In genomic region chr9:45171073-45171610, GRCm38 (mm10) we compare ENCODE assay signal across 40 mouse cellular contexts. TPM values are rescaled to one million over a fixed set of nuclear protein-coding genes. Genes with fewer than 3 reads are reported as not detected.
DNase-seq lines count a peak whose midpoint lies in the region; ATAC-seq and TF ChIP-seq lines count a peak whose summit lies in the region.
"Had no signal": no experiment of that assay in that cellular context is flagged by ENCODE, and none has a peak within 500 bp of the region (broad histone marks: within the 10 kb centered on the region; RNA-seq: fewer than 3 reads in every experiment).

No protein-coding gene starts in this region.

- no peaks in the 10 kb centered on the region for H3K4me1 ChIP-seq in intestine, postnatal 0 days (replicated peaks; ENCODE audit: control insufficient read depth, insufficient read depth, low read length)
- H3K4me1 ChIP-seq in intestine, embryonic 16.5 days (ENCODE audit: control insufficient read depth, insufficient read depth, low read length) = no peaks in the 10 kb centered on the region
- no peaks in the 10 kb centered on the region for H3K4me1 ChIP-seq in G1E (ENCODE audit: insufficient read depth, low read depth, low read length)
- H3K4me1 ChIP-seq: embryonic facial prominence, embryonic 12.5 days; forebrain, embryonic 13.5 days; heart, embryonic 13.5 days; hindbrain, embryonic 15.5 days; intestine, embryonic 15.5 days; liver, embryonic 13.5 days; neural tube, embryonic 12.5 days had no signal

- no peak overlapping the region for H3K27ac ChIP-seq in intestine, postnatal 0 days (ENCODE audit: low read depth, low read length)
- H3K27ac ChIP-seq in intestine, embryonic 16.5 days (ENCODE audit: low read length) = no peak overlapping the region
- H3K27ac ChIP-seq: embryonic facial prominence, embryonic 12.5 days; forebrain, embryonic 13.5 days; heart, adult 2 months; heart, embryonic 13.5 days; hindbrain, embryonic 15.5 days; intestine, embryonic 15.5 days; liver, embryonic 13.5 days; macrophage; neural tube, embryonic 12.5 days had no signal

- intact Hi-C loops in left cerebral cortex, postnatal 25 days (cut with DNase I) = loop anchor here (2.0 kb wide), 1 partner anchor 14 kb away; no protein-coding TSS in a partner anchor

- no peak overlapping the region for H3K4me3 ChIP-seq in intestine, postnatal 0 days (ENCODE audit: low read depth, low read length)
- H3K4me3 ChIP-seq in intestine, embryonic 16.5 days (ENCODE audit: low read length) = no peak overlapping the region
- H3K4me3 ChIP-seq in G1E (ENCODE audit: low read depth, low read length) = 0 out of 2 replicates have a peak overlapping the region, but pooled peaks have one; percentile 3
- H3K4me3 ChIP-seq: embryonic facial prominence, embryonic 12.5 days; erythroblast, embryonic 14.5 days; forebrain, embryonic 13.5 days; heart, adult 2 months; heart, embryonic 13.5 days; hindbrain, embryonic 15.5 days; intestine, embryonic 15.5 days; left cerebral cortex, adult 2 months; liver, embryonic 13.5 days; myocyte; neural tube, embryonic 12.5 days had no signal

- ATAC-seq in intestine, postnatal 0 days = peak; percentile 70
- ATAC-seq in intestine, embryonic 16.5 days = no peak
- no peak for ATAC-seq in G1E (ENCODE audit: extremely low read depth, insufficient number of reproducible peaks, low FRiP score, poor library complexity, severe bottlenecking)
- ATAC-seq: CD4-positive, CD25-positive, alpha-beta regulatory T cell, adult 4 months; forebrain, embryonic 13.5 days; intestine, embryonic 15.5 days; midbrain, embryonic 16.5 days had no signal

- no peak overlapping the region for H3K4me2 ChIP-seq in intestine, postnatal 0 days (replicated peaks; ENCODE audit: low read depth)
- no peak overlapping the region for H3K4me2 ChIP-seq in intestine, embryonic 16.5 days (ENCODE audit: low read depth, low read length)
- H3K4me2 ChIP-seq: embryonic facial prominence, embryonic 12.5 days; forebrain, embryonic 13.5 days; heart, embryonic 13.5 days; hindbrain, embryonic 15.5 days; intestine, embryonic 15.5 days; liver, embryonic 13.5 days; midbrain, embryonic 11.5 days; neural tube, embryonic 12.5 days had no signal

- H3K36me3 ChIP-seq in intestine, postnatal 0 days (ENCODE audit: control insufficient read depth, insufficient read depth) = peaks cover 21% of the 10 kb centered on the region
- no peaks in the 10 kb centered on the region for H3K36me3 ChIP-seq in intestine, embryonic 16.5 days (ENCODE audit: control insufficient read depth, insufficient read depth, low read length)
- no peaks in the 10 kb centered on the region for H3K36me3 ChIP-seq in G1E (replicated peaks)
- H3K36me3 ChIP-seq: embryonic facial prominence, embryonic 12.5 days; heart, embryonic 13.5 days; hindbrain, embryonic 15.5 days; intestine, embryonic 15.5 days; liver, embryonic 13.5 days; neural tube, embryonic 12.5 days had no signal

- H3K9ac ChIP-seq in intestine, postnatal 0 days (ENCODE audit: low read depth, low read length) = no peak overlapping the region
- no peak overlapping the region for H3K9ac ChIP-seq in intestine, embryonic 16.5 days (ENCODE audit: low read depth, low read length)
- H3K9ac ChIP-seq: embryonic facial prominence, embryonic 12.5 days; forebrain, embryonic 13.5 days; heart, embryonic 13.5 days; hindbrain, embryonic 15.5 days; intestine, embryonic 15.5 days; liver, embryonic 13.5 days; neural tube, embryonic 12.5 days had no signal

- H3K27me3 ChIP-seq in intestine, postnatal 0 days (replicated peaks; ENCODE audit: control insufficient read depth, insufficient read depth, low read length) = no peaks in the 10 kb centered on the region
- no peaks in the 10 kb centered on the region for H3K27me3 ChIP-seq in intestine, embryonic 16.5 days (replicated peaks; ENCODE audit: control insufficient read depth, insufficient read depth, low read length)
- H3K27me3 ChIP-seq in G1E (ENCODE audit: insufficient read depth, low read length) = peaks cover 2% of the 10 kb centered on the region; the same call in 1 of the 2 replicates
- H3K27me3 ChIP-seq: embryonic facial prominence, embryonic 12.5 days; forebrain, embryonic 13.5 days; hindbrain, embryonic 15.5 days; intestine, embryonic 15.5 days; liver, embryonic 13.5 days; neural tube, embryonic 12.5 days had no signal

- TF ChIP-seq CTCF in intestine, postnatal 0 days (IDR thresholded peaks at IDR 0.05; ENCODE audit: low read depth) = no peak
- no peak for TF ChIP-seq CTCF in G1E (IDR thresholded peaks at IDR 0.05; ENCODE audit: low read depth, low read length)

- DNase-seq in G1E (ENCODE audit: low spot score) (no peak), ZHBTc4 (ENCODE audit: low read depth, low spot score) (peak; percentile 31)
- peak; percentile 17 for DNase-seq in induced T-regulatory cell, adult 2 months (ENCODE audit: low read depth)
- no peak for DNase-seq in right cerebral cortex, adult 2 months (ENCODE audit: low spot score in 2 of 2)
- no peak for DNase-seq in left cerebral cortex, adult 18-20 months (ENCODE audit: low spot score in 2 of 2)
- DNase-seq in left cerebral cortex, postnatal 25 days (ENCODE audit: low spot score in 2 of 2) = no peak
- DNase-seq: adrenal gland, postnatal 25 days; cerebellum, adult 18-20 months; cerebellum, postnatal 14 days; gastrocnemius, postnatal 25 days; heart, adult 2 months; heart, postnatal 10 days; kidney, postnatal 25 days; left cerebral cortex, postnatal 4 days; liver, embryonic 13.5 days; lung, adult 2 months; lung, postnatal 10 days; right cerebral cortex, adult 18-20 months; thymus, postnatal 4 days had no signal

- H3K9me3 ChIP-seq in intestine, postnatal 0 days (ENCODE audit: control insufficient read depth) = no peaks in the 10 kb centered on the region
- H3K9me3 ChIP-seq in intestine, embryonic 16.5 days (ENCODE audit: control insufficient read depth, low read length) = peaks cover 4% of the 10 kb centered on the region
- peaks cover 4% of the 10 kb centered on the region for H3K9me3 ChIP-seq in G1E (replicated peaks)
- H3K9me3 ChIP-seq: embryonic facial prominence, embryonic 12.5 days; forebrain, embryonic 13.5 days; hindbrain, embryonic 15.5 days; intestine, embryonic 15.5 days; neural tube, embryonic 12.5 days had no signal

- 68% methylated on average over 1 of the region's 1 CpGs for WGBS in intestine, postnatal 0 days
- 88% methylated on average over 1 of the region's 1 CpGs for WGBS in intestine, embryonic 16.5 days

RNA-seq across cellular contexts. Expression of gene BC049352, which starts 10.7 kb away (rescaled TPM):
- polyA plus RNA-seq in intestine, postnatal 0 days (2015; fragmentation: Nextera tagmentation; extraction: Ambion mirVana) = 0.48 and 1.0 TPM in 2 replicates
- polyA plus RNA-seq in intestine, embryonic 16.5 days (2015; fragmentation: Nextera tagmentation; extraction: Ambion mirVana) = 0.15 and 0.36 TPM in 2 replicates
- total RNA-seq in G1E (2014; fragmentation: Nextera tagmentation) (not detected in 2 replicates), G1E (2017) (0.22 TPM in 1 of 2 replicates, not detected in the other)
- polyA plus RNA-seq in G1E (2012) = not detected in 2 replicates
- total RNA-seq in left cerebral cortex, adult 18-20 months (2021) = 1 to 10 TPM in 1 of 2 experiments, under 1 TPM in 1; 0.84 to 1.3 TPM
- 1 to 10 TPM; 1.1 to 1.5 TPM for total RNA-seq in left cerebral cortex, postnatal 25 days (2021)
- total RNA-seq: adrenal gland, postnatal 25 days; heart, adult 2 months; heart, postnatal 10 days; left cerebral cortex, postnatal 4 days had no signal
- polyA plus RNA-seq: erythroblast, embryonic 14.5 days; forebrain, embryonic 13.5 days; heart, embryonic 13.5 days; hindbrain, embryonic 15.5 days; kidney, embryonic 14.5 days; limb, embryonic 14.5 days; lung, adult 2 months; midbrain, embryonic 11.5 days; myocyte; neural tube, embryonic 12.5 days had no signal

RNA-seq across cellular contexts. Expression of gene Tmprss4, which starts 32.8 kb away (rescaled TPM):
- 70.6 and 72.0 TPM in 2 replicates for polyA plus RNA-seq in intestine, postnatal 0 days (2015; fragmentation: Nextera tagmentation; extraction: Ambion mirVana)
- polyA plus RNA-seq in intestine, embryonic 16.5 days (2015; fragmentation: Nextera tagmentation; extraction: Ambion mirVana) = 45.2 and 46.2 TPM in 2 replicates
- total RNA-seq in G1E (2014; fragmentation: Nextera tagmentation) = not detected in 2 replicates
- 0.11 TPM in 1 of 2 replicates, not detected in the other for total RNA-seq in G1E (2017)
- polyA plus RNA-seq in G1E (2012) = not detected in 2 replicates
- under 1 TPM in 1 of 2 experiments, not detected in 1; 0.28 TPM for total RNA-seq in left cerebral cortex, adult 18-20 months (2021)
- total RNA-seq in left cerebral cortex, postnatal 25 days (2021) = under 1 TPM in 1 of 2 experiments, not detected in 1; 0.41 TPM
- total RNA-seq: adrenal gland, postnatal 25 days; gastrocnemius, adult 18-20 months; gastrocnemius, postnatal 25 days; heart, adult 2 months; heart, postnatal 10 days; hematopoietic stem cell, adult 5-6 weeks; layer of hippocampus, adult 18-20 months; layer of hippocampus, postnatal 10 days; left cerebral cortex, adult 2 months; left cerebral cortex, postnatal 4 days had no signal
- polyA plus RNA-seq: CD4-positive, CD25-positive, alpha-beta regulatory T cell, adult 4 months; erythroblast, embryonic 14.5 days; forebrain, embryonic 13.5 days; midbrain, embryonic 11.5 days; midbrain, embryonic 16.5 days; myocyte had no signal

RNA-seq across cellular contexts. Expression of gene Scn4b, which starts 32.9 kb away (rescaled TPM):
- 0.04 TPM in 1 of 2 replicates, not detected in the other for polyA plus RNA-seq in intestine, postnatal 0 days (2015; fragmentation: Nextera tagmentation; extraction: Ambion mirVana)
- polyA plus RNA-seq in intestine, embryonic 16.5 days (2015; fragmentation: Nextera tagmentation; extraction: Ambion mirVana) = 0.13 and 0.15 TPM in 2 replicates
- total RNA-seq in G1E (2014; fragmentation: Nextera tagmentation) (not detected in 2 replicates), G1E (2017) (0.05 TPM in 1 of 2 replicates, not detected in the other)
- not detected in 2 replicates for polyA plus RNA-seq in G1E (2012)
- 10 to 100 TPM; 87.0 to 91.4 TPM for total RNA-seq in left cerebral cortex, adult 18-20 months (2021)
- total RNA-seq in left cerebral cortex, postnatal 25 days (2021) = 100 to 1,000 TPM in 1 of 2 experiments, 10 to 100 TPM in 1; 26.7 to 103 TPM
- total RNA-seq: hematopoietic stem cell, adult 5-6 weeks had no signal
- polyA plus RNA-seq: erythroblast, embryonic 14.5 days; macrophage; myocyte had no signal

RNA-seq across cellular contexts. Expression of gene Scn2b, which starts 53.6 kb away (rescaled TPM):
- 0.96 and 1.1 TPM in 2 replicates for polyA plus RNA-seq in intestine, postnatal 0 days (2015; fragmentation: Nextera tagmentation; extraction: Ambion mirVana)
- polyA plus RNA-seq in intestine, embryonic 16.5 days (2015; fragmentation: Nextera tagmentation; extraction: Ambion mirVana) = 1.9 and 2.1 TPM in 2 replicates
- total RNA-seq in G1E (2014; fragmentation: Nextera tagmentation) = not detected in 2 replicates
- total RNA-seq in G1E (2017) = 0.05 and 0.06 TPM in 2 replicates
- polyA plus RNA-seq in G1E (2012) = not detected in 2 replicates
- total RNA-seq in left cerebral cortex, adult 18-20 months (2021) = 100 to 1,000 TPM; 267 to 274 TPM
- total RNA-seq in left cerebral cortex, postnatal 25 days (2021) = 100 to 1,000 TPM; 245 to 264 TPM
- total RNA-seq: hematopoietic stem cell, adult 5-6 weeks had no signal
- polyA plus RNA-seq: erythroblast, embryonic 14.5 days; myocyte had no signal

Comparison
In these comparisons a context has a peak if more than half of its experiments do, and no peak if none do; other contexts are left out.
1. DNase-seq: peak in ZHBTc4 (single experiment) and induced T-regulatory cell, adult 2 months (single experiment); none in G1E (single experiment), right cerebral cortex, adult 2 months (0 of 2), left cerebral cortex, adult 18-20 months (0 of 2) and left cerebral cortex, postnatal 25 days (0 of 2).
2. RNA of gene Scn4b, which starts 32.9 kb away (total RNA-seq): 26.7 to 103 TPM in left cerebral cortex, postnatal 25 days and 87.0 to 91.4 TPM in left cerebral cortex, adult 18-20 months; 0.05 TPM in G1E; every median in the first group is over 10 times any median in the second.